Mouse (Mus musculus): ENCODE data around the gene Trim5. TPM values are rescaled to one million over a fixed set of nuclear protein-coding genes. Genes with fewer than 3 reads are reported as not detected.
"Not testable (repeated sequence)": the region's sequence is repeated elsewhere in the genome, so short reads cannot be mapped to it uniquely, and the experiment has no call there.

Gene Trim5
- total and polyA plus RNA-seq, 2 experiments from 2014 or later, result 0.10 to 0.16 TPM

GRCm38 (mm10) chr7:104291638-104292400, 3.9 kb upstream of the Trim5 start:
- Histone ChIP-seq H3K36me3 (ENCODE audit: insufficient read depth) (no peaks in the 10 kb centered on the region), H3K4me1 (ENCODE audit: insufficient read depth) (no peaks in the 10 kb centered on the region), H3K9me3 (ENCODE audit: low read length) (no peaks in the 10 kb centered on the region), H3K4me3 (ENCODE audit: low read depth, low read length) (no peak overlapping the region), H3K4me2 (ENCODE audit: low read depth) (no peak overlapping the region), H3K27ac (ENCODE audit: low read depth, low read length) (no peak overlapping the region), H3K9ac (no peak overlapping the region), H3K27me3 (ENCODE audit: insufficient read depth, low read length) (no peaks in the 10 kb centered on the region)
- DNase-seq (no peak), ATAC-seq (no peak)
- WGBS, result 80% methylated on average over 5 of the region's 5 CpGs
- TF ChIP-seq CTCF (IDR thresholded peaks at IDR 0.05; ENCODE audit: low read depth), result no peak

- ATAC-seq, result no peak
- Histone ChIP-seq H3K27me3 (ENCODE audit: insufficient read depth, low read length) (no peaks in the 10 kb centered on the region), H3K4me2 (ENCODE audit: low read depth) (no peak overlapping the region), H3K4me3 (ENCODE audit: low read depth, low read length) (no peak overlapping the region), H3K9ac (no peak overlapping the region), H3K36me3 (ENCODE audit: insufficient read depth) (no peaks in the 10 kb centered on the region), H3K9me3 (ENCODE audit: low read length) (no peaks in the 10 kb centered on the region), H3K27ac (ENCODE audit: low read depth, low read length) (no peak overlapping the region), H3K4me1 (ENCODE audit: insufficient read depth) (no peaks in the 10 kb centered on the region)
- no peak for DNase-seq
- no peak for TF ChIP-seq CTCF (IDR thresholded peaks at IDR 0.05; ENCODE audit: low read depth)
- WGBS, result 95% methylated on average over 1 of the region's 1 CpGs
These were observed 2.7 kb upstream of the Trim5 start for GRCm38 (mm10) chr7:104290641-104291040.

- 82% methylated on average over 3 of the region's 3 CpGs for WGBS
- H3K27me3 ChIP-seq (ENCODE audit: insufficient read depth, low read length); H3K36me3 ChIP-seq (ENCODE audit: insufficient read depth); H3K9ac ChIP-seq; H3K27ac ChIP-seq (ENCODE audit: low read depth, low read length); H3K9me3 ChIP-seq (ENCODE audit: low read length); ATAC-seq; DNase-seq; H3K4me3 ChIP-seq (ENCODE audit: low read depth, low read length); H3K4me2 ChIP-seq (ENCODE audit: low read depth); H3K4me1 ChIP-seq (ENCODE audit: insufficient read depth): not testable (repeated sequence)
These were observed 8.5 kb downstream of the Trim5 start for GRCm38 (mm10) chr7:104279361-104279760.

GRCm38 (mm10) chr7:104265335-104265734, 22.6 kb downstream of the Trim5 start:
- H3K36me3 ChIP-seq (ENCODE audit: insufficient read depth); H3K27ac ChIP-seq (ENCODE audit: low read depth, low read length); H3K4me2 ChIP-seq (ENCODE audit: low read depth); DNase-seq; H3K4me1 ChIP-seq (ENCODE audit: insufficient read depth); H3K27me3 ChIP-seq (ENCODE audit: insufficient read depth, low read length); H3K4me3 ChIP-seq (ENCODE audit: low read depth, low read length); H3K9me3 ChIP-seq (ENCODE audit: low read length); H3K9ac ChIP-seq; ATAC-seq: not testable (repeated sequence)
- whole genome bisulfite sequencing, result 81% methylated on average over 3 of the region's 5 CpGs

- not testable (repeated sequence) for H3K27ac ChIP-seq (ENCODE audit: low read depth, low read length); H3K4me3 ChIP-seq (ENCODE audit: low read depth, low read length); H3K4me1 ChIP-seq (ENCODE audit: insufficient read depth); H3K27me3 ChIP-seq (ENCODE audit: insufficient read depth, low read length); H3K9ac ChIP-seq; H3K36me3 ChIP-seq (ENCODE audit: insufficient read depth); H3K9me3 ChIP-seq (ENCODE audit: low read length); H3K4me2 ChIP-seq (ENCODE audit: low read depth); ATAC-seq; DNase-seq
- 89% methylated on average over 4 of the region's 4 CpGs for WGBS
These were observed 27.5 kb downstream of the Trim5 start for GRCm38 (mm10) chr7:104260380-104260779.

- Histone ChIP-seq H3K4me3 (ENCODE audit: low read depth, low read length) (peak within 1 kb of the TSS; percentile 16), H3K9me3 (ENCODE audit: low read length) (no peaks in the 10 kb centered on the region), H3K27ac (ENCODE audit: low read depth, low read length) (no peak within 1 kb of the TSS), H3K9ac (no peak within 1 kb of the TSS), H3K27me3 (ENCODE audit: insufficient read depth, low read length) (no peaks in the 10 kb centered on the region), H3K4me1 (ENCODE audit: insufficient read depth) (no peaks in the 10 kb centered on the region), H3K4me2 (ENCODE audit: low read depth) (peak within 1 kb of the TSS; percentile 4), H3K36me3 (ENCODE audit: insufficient read depth) (no peaks in the 10 kb centered on the region)
- peak; percentile 73 for ATAC-seq
- 8% methylated on average over 13 of the region's 13 CpGs for WGBS
- peak; percentile 67 for TF ChIP-seq CTCF (IDR thresholded peaks at IDR 0.05; ENCODE audit: low read depth)
- DNase-seq, result peak; percentile 22
These were observed 43.4 kb downstream of the Trim5 start, which contains the start of gene Trim34a for GRCm38 (mm10) chr7:104244287-104245181. Trim34a (plus strand) TSS chr7:104244457.

DNA sequence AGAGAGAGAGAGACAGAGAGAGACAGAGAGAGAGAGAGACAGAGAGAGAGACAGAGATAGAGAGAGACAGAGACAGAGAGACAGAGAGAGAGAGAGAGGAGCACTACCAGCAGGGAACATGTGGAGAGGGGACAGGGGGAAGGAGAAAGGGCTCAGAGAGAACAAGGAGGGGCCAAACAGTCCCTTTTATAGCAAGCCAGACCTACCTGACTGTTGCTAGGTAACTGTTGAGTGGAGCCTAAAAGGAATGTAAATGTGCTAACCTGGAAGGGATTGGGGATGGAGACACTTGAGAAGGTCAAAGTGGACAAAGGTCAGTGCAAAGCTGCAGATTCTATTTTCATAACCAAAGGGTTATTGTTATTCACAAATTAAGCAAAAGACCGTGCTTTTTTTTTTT, 44.3 kb downstream of the Trim5 start:
- no peak for DNase-seq
- no peak for ATAC-seq
- H3K4me2 ChIP-seq (ENCODE audit: low read depth), result no peak overlapping the region
- H3K9me3 ChIP-seq (ENCODE audit: low read length), result no peaks in the 10 kb centered on the region
- H3K36me3 ChIP-seq (ENCODE audit: insufficient read depth), result no peaks in the 10 kb centered on the region
- H3K4me3 ChIP-seq (ENCODE audit: low read depth, low read length), result no peak overlapping the region
- no peak overlapping the region for H3K9ac ChIP-seq
- 68% methylated on average over 1 of the region's 1 CpGs for WGBS
- H3K4me1 ChIP-seq (ENCODE audit: insufficient read depth), result no peaks in the 10 kb centered on the region
- no peak overlapping the region for H3K27ac ChIP-seq (ENCODE audit: low read depth, low read length)
- no peaks in the 10 kb centered on the region for H3K27me3 ChIP-seq (ENCODE audit: insufficient read depth, low read length)
- TF ChIP-seq CTCF (IDR thresholded peaks at IDR 0.05; ENCODE audit: low read depth), result no peak
